ENCODE assay signal across 9 mouse cellular contexts in genomic region chr2:147877543-147877904, GRCm38 (mm10).
A peak's percentile ranks its signal among the peaks of the same experiment; 100 is the strongest.
DNase-seq lines count a peak whose midpoint lies in the region; ATAC-seq and TF ChIP-seq lines count a peak whose summit lies in the region.
"Had no signal": no experiment of that assay in that cellular context is flagged by ENCODE, and none has a peak within 500 bp of the region (broad histone marks: within the 10 kb centered on the region; RNA-seq: fewer than 3 reads in every experiment).

No protein-coding gene starts in this region.

- no peaks in the 10 kb centered on the region for H3K9me3 ChIP-seq in lung, embryonic 14.5 days (ENCODE audit: low read depth, low read length)
- H3K9me3 ChIP-seq in forebrain, embryonic 15.5 days, result no peaks in the 10 kb centered on the region
- no peaks in the 10 kb centered on the region for H3K9me3 ChIP-seq in limb, embryonic 15.5 days
- H3K9me3 ChIP-seq in stomach, embryonic 15.5 days, result no peaks in the 10 kb centered on the region
- H3K9me3 ChIP-seq: megakaryocyte, embryonic 14.5 days had no signal

- no peak for TF ChIP-seq CTCF in lung, embryonic 14.5 days (IDR thresholded peaks at IDR 0.05; ENCODE audit: low read depth)

- peak overlapping the region; percentile 29 for H3K4me3 ChIP-seq in lung, embryonic 14.5 days (ENCODE audit: low read depth, low read length)
- H3K4me3 ChIP-seq in forebrain, embryonic 15.5 days, result peak overlapping the region; percentile 39
- peak overlapping the region; percentile 27 for H3K4me3 ChIP-seq in limb, embryonic 15.5 days
- peak overlapping the region; percentile 38 for H3K4me3 ChIP-seq in stomach, embryonic 15.5 days (replicated peaks)

- WGBS in lung, embryonic 14.5 days, result 5% methylated on average over 4 of the region's 4 CpGs
- 3% methylated on average over 4 of the region's 4 CpGs for WGBS in forebrain, embryonic 15.5 days
- 11% methylated on average over 4 of the region's 4 CpGs for WGBS in limb, embryonic 15.5 days
- 6% methylated on average over 4 of the region's 4 CpGs for WGBS in stomach, embryonic 15.5 days

- peak overlapping the region; percentile 77 for H3K27ac ChIP-seq in lung, embryonic 14.5 days (ENCODE audit: low read depth)
- H3K27ac ChIP-seq in forebrain, embryonic 15.5 days (replicated peaks), result no peak overlapping the region
- no peak overlapping the region for H3K27ac ChIP-seq in limb, embryonic 15.5 days
- no peak overlapping the region for H3K27ac ChIP-seq in stomach, embryonic 15.5 days

- no peaks in the 10 kb centered on the region for H3K27me3 ChIP-seq in lung, embryonic 14.5 days (ENCODE audit: insufficient read depth, low read length)
- peaks cover 3% of the 10 kb centered on the region; the same call in 1 of the 2 replicates for H3K27me3 ChIP-seq in forebrain, embryonic 15.5 days
- peaks cover 3% of the 10 kb centered on the region; the same call in 1 of the 2 replicates for H3K27me3 ChIP-seq in limb, embryonic 15.5 days
- H3K27me3 ChIP-seq in stomach, embryonic 15.5 days (replicated peaks), result no peaks in the 10 kb centered on the region
- H3K27me3 ChIP-seq: megakaryocyte, embryonic 14.5 days had no signal

- no peak for DNase-seq in lung, embryonic 14.5 days
- no peak for DNase-seq in lung, postnatal 10 days
- DNase-seq in urinary bladder, postnatal 4 days (ENCODE audit: low spot score in 2 of 2), result no peak
- no peak for DNase-seq in adipocyte (ENCODE audit: low spot score)
- DNase-seq: kidney, postnatal 25 days had no signal

- H3K4me2 ChIP-seq in lung, embryonic 14.5 days, result peak overlapping the region; percentile 72
- H3K4me2 ChIP-seq in forebrain, embryonic 15.5 days (replicated peaks), result peak overlapping the region; percentile 56
- H3K4me2 ChIP-seq in limb, embryonic 15.5 days, result peak overlapping the region; percentile 46
- peak overlapping the region; percentile 59 for H3K4me2 ChIP-seq in stomach, embryonic 15.5 days

- ATAC-seq in lung, embryonic 14.5 days (ENCODE audit: insufficient read depth), result no peak; the same call in 1 of the 2 replicates
- 0 out of 2 replicates have a peak, but pooled peaks have one; percentile 13 for ATAC-seq in forebrain, embryonic 15.5 days (replicated peaks)
- no peak for ATAC-seq in limb, embryonic 15.5 days (ENCODE audit: insufficient number of reproducible peaks, low FRiP score, low TSS enrichment, low read depth)
- no peak for ATAC-seq in stomach, embryonic 15.5 days (ENCODE audit: insufficient read depth, low FRiP score, low read depth)

- H3K36me3 ChIP-seq in lung, embryonic 14.5 days (ENCODE audit: insufficient read depth), result no peaks in the 10 kb centered on the region
- H3K36me3 ChIP-seq in forebrain, embryonic 15.5 days, result no peaks in the 10 kb centered on the region
- no peaks in the 10 kb centered on the region for H3K36me3 ChIP-seq in limb, embryonic 15.5 days
- no peaks in the 10 kb centered on the region for H3K36me3 ChIP-seq in stomach, embryonic 15.5 days

- peak overlapping the region; percentile 28; the same call in 1 of the 2 replicates for H3K9ac ChIP-seq in lung, embryonic 14.5 days
- H3K9ac ChIP-seq in forebrain, embryonic 15.5 days (replicated peaks), result no peak overlapping the region; the same call in 1 of the 2 replicates
- no peak overlapping the region for H3K9ac ChIP-seq in limb, embryonic 15.5 days
- no peak overlapping the region for H3K9ac ChIP-seq in stomach, embryonic 15.5 days

- H3K4me1 ChIP-seq in lung, embryonic 14.5 days (ENCODE audit: insufficient read depth), result peaks cover 14% of the 10 kb centered on the region
- peaks cover 23% of the 10 kb centered on the region for H3K4me1 ChIP-seq in forebrain, embryonic 15.5 days
- peaks cover 11% of the 10 kb centered on the region for H3K4me1 ChIP-seq in limb, embryonic 15.5 days
- peaks cover 10% of the 10 kb centered on the region for H3K4me1 ChIP-seq in stomach, embryonic 15.5 days
- H3K4me1 ChIP-seq: megakaryocyte, embryonic 14.5 days had no signal
